Mouse (Mus musculus) ES-Bruce4 (cell line): ENCODE results near the gene Inpp5k. TPM values are rescaled to one million over a fixed set of nuclear protein-coding genes. Genes with fewer than 3 reads are reported as not detected.
"Not testable (repeated sequence)": the region's sequence is repeated elsewhere in the genome, so short reads cannot be mapped to it uniquely, and the experiment has no call there.

ENCODE experiments used
- H3K27ac ChIP-seq: 2 replicates; pipeline ENCODE4 v1.5.1; 2012; ENCODE audit warnings: low read length, inconsistent platforms; ENCODE audit not compliant: insufficient read depth
- H3K27me3 ChIP-seq: 2 replicates; pipeline ENCODE4 v1.6.1; 2012; ENCODE audit warnings: mild to moderate bottlenecking, low read length, inconsistent platforms; ENCODE audit not compliant: control insufficient read depth, poor library complexity, insufficient read depth, severe bottlenecking
- H3K36me3 ChIP-seq: 2 replicates; pipeline ENCODE4 v1.6.1; 2012; ENCODE audit warnings: inconsistent platforms, mild to moderate bottlenecking, low read length, moderate library complexity; ENCODE audit not compliant: control insufficient read depth, poor library complexity, insufficient read depth, severe bottlenecking
- H3K4me1 ChIP-seq: one replicate; pipeline ENCODE4 v1.8.1; 2011; ENCODE audit warnings: low read length; ENCODE audit not compliant: control insufficient read depth, insufficient read depth
- H3K4me3 ChIP-seq: 2 replicates; pipeline ENCODE4 v1.5.1; 2011; ENCODE audit warnings: low read depth, mild to moderate bottlenecking, low read length
- H3K9ac ChIP-seq: 2 replicates; pipeline ENCODE4 v1.6.1; 2012; ENCODE audit warnings: low read depth, mild to moderate bottlenecking, inconsistent platforms; ENCODE audit not compliant: poor library complexity, severe bottlenecking
- H3K9me3 ChIP-seq: replicated peaks from 2 replicates; pipeline ENCODE4 v1.6.1; 2012; ENCODE audit warnings: mild to moderate bottlenecking, low read length, inconsistent platforms; ENCODE audit not compliant: control insufficient read depth, poor library complexity, insufficient read depth, severe bottlenecking
- CTCF ChIP-seq: IDR thresholded peaks from one replicate; pipeline ENCODE4 v1.8.1; 2011; ENCODE audit warnings: low read depth, low read length
- EP300 ChIP-seq: IDR thresholded peaks from 2 replicates; pipeline ENCODE4 v1.6.1; 2011; ENCODE audit warnings: low read depth, low read length; ENCODE audit not compliant: insufficient read depth
- POLR2A ChIP-seq: IDR thresholded peaks from one replicate; pipeline ENCODE4 v1.8.1; 2011; ENCODE audit warnings: low read length; ENCODE audit not compliant: insufficient read depth
- polyA plus RNA-seq: library from polyadenylated mRNA; stranded (reverse); fragments of >200 nt; gene quantifications from 2 replicates; pipeline ENCODE4 v1.2.4, GENCODE M21; 2011; ENCODE audit warnings: low read depth; ENCODE audit not compliant: missing spikeins, insufficient read depth, insufficient read length

The Inpp5k gene
- polyA plus RNA-seq, 1 experiment: 22.6 TPM

- Histone ChIP-seq H3K4me3 (no peak overlapping the region), H3K9ac (no peak overlapping the region), H3K4me1 (no peaks in the 10 kb centered on the region), H3K27me3 (no peaks in the 10 kb centered on the region), H3K27ac (peak overlapping the region; percentile 62), H3K9me3 (no peaks in the 10 kb centered on the region), H3K36me3 (peaks cover 21% of the 10 kb centered on the region)
- TF ChIP-seq CTCF (no peak), POLR2A (no peak), EP300 (no peak)
Measured at GRCm38 (mm10) chr11:75687343-75687993, 56.7 kb downstream of the Inpp5k start.

- no peak overlapping the region for H3K4me3 ChIP-seq
- H3K9me3 ChIP-seq: no peaks in the 10 kb centered on the region
- TF ChIP-seq POLR2A: no peak
- TF ChIP-seq CTCF: no peak
- TF ChIP-seq EP300: no peak
- H3K4me1 ChIP-seq: no peaks in the 10 kb centered on the region
- H3K9ac ChIP-seq: no peak overlapping the region
- H3K27me3 ChIP-seq: no peaks in the 10 kb centered on the region
- peaks cover 20% of the 10 kb centered on the region for H3K36me3 ChIP-seq
- peak overlapping the region; percentile 62 for H3K27ac ChIP-seq
Measured at GRCm38 (mm10) chr11:75688132-75688531, 57.3 kb downstream of the Inpp5k start.

DNA sequence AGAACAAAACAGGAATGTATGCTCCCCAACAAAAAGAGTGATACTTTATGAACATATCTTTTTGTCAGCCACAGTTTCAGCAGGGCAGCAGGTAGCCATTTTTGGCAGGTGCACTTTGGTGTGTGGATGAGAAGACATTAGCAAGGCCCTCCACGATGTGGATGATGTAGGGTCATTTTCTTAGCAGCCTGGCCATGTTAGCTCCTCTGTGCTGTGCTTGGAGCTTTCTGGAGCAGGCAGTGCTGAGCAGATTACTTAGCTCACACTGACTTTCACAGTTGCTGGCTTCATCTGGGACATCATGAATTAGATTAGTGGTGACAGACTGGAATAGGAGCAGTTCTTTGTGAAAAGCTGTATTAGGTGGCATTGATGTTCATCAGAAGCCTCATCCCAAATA lies 59.2 kb downstream of the Inpp5k start:
- no peak for TF ChIP-seq CTCF
- no peak for TF ChIP-seq POLR2A
- TF ChIP-seq EP300: no peak
- H3K9me3 ChIP-seq: no peaks in the 10 kb centered on the region
- peaks cover 23% of the 10 kb centered on the region for H3K36me3 ChIP-seq
- H3K27me3 ChIP-seq: no peaks in the 10 kb centered on the region
- no peak overlapping the region for H3K9ac ChIP-seq
- no peak overlapping the region for H3K27ac ChIP-seq
- no peak overlapping the region for H3K4me3 ChIP-seq
- peaks cover 1% of the 10 kb centered on the region for H3K4me1 ChIP-seq

DNA sequence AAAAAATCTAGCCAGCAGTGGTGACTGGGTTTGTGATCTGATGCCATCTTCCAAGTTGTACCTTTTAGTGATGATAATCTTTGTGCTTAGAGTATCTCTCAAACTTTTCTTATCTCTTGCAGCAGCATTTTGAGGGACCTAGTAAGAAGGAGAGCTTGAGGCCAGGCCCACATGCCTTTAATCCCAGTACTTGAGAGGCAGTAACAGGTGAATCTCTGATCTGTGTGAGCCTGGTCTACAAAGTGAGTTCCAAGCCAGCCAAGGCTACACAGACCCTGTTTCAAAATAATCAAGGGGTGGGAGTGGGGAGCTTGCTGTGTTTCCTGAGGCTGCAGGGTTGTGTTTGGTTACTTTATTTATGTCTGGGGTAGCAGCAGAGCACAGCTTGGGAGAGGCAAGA lies 60.3 kb downstream of the Inpp5k start:
- H3K4me1 ChIP-seq: peaks cover 1% of the 10 kb centered on the region
- TF ChIP-seq CTCF (no peak), EP300 (no peak), POLR2A (no peak)
- no peaks in the 10 kb centered on the region for H3K27me3 ChIP-seq
- H3K4me3 ChIP-seq: no peak overlapping the region
- H3K27ac ChIP-seq: no peak overlapping the region
- peaks cover 24% of the 10 kb centered on the region for H3K36me3 ChIP-seq
- H3K9me3 ChIP-seq: no peaks in the 10 kb centered on the region
- no peak overlapping the region for H3K9ac ChIP-seq

- Histone ChIP-seq H3K9ac (no peak overlapping the region), H3K4me3 (no peak overlapping the region), H3K9me3 (no peaks in the 10 kb centered on the region), H3K36me3 (peaks cover 47% of the 10 kb centered on the region), H3K4me1 (peaks cover 1% of the 10 kb centered on the region), H3K27me3 (no peaks in the 10 kb centered on the region), H3K27ac (no peak overlapping the region)
- TF ChIP-seq POLR2A (no peak), CTCF (no peak), EP300 (no peak)
Measured at GRCm38 (mm10) chr11:75693570-75693969, 62.8 kb downstream of the Inpp5k start.

DNA sequence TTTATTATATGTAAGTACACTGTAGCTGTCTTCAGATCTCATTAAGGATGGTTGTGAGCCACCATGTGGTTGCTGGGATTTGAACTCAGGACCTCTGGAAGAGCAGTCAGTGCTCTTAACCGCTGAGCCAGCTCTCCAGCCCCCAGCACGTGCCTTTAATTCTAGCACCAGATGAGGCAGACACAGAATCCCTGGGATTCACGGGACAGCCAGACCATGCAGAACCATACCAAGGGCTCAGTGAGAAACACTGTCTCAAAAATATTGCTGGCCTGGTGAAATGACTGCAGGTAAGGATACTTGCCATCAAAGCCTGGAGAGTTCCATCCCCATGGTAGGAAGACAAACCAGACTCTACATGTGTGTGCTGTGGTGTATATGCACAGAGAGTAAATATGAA lies 66.7 kb downstream of the Inpp5k start:
- not testable (repeated sequence) for H3K9me3 ChIP-seq, H3K27ac ChIP-seq, H3K9ac ChIP-seq, H3K27me3 ChIP-seq, H3K4me3 ChIP-seq, H3K4me1 ChIP-seq
- peaks cover 61% of the 10 kb centered on the region for H3K36me3 ChIP-seq

Other genes starting within 250 kb of the Inpp5k start
- gene Serpinf1, start 208.3 kb upstream of the Inpp5k start, polyA plus RNA-seq: 4.9 and 6.0 TPM in 2 replicates
- gene Serpinf2, start 191.4 kb upstream of the Inpp5k start, polyA plus RNA-seq: not detected in 2 replicates
- 4.9 and 8.4 TPM in 2 replicates for gene Wdr81, start 176.3 kb upstream of the Inpp5k start, polyA plus RNA-seq
- 3.6 and 6.8 TPM in 2 replicates for gene Tlcd2, start 169.3 kb upstream of the Inpp5k start, polyA plus RNA-seq
- gene Prpf8, start 144.2 kb upstream of the Inpp5k start, polyA plus RNA-seq: 210 and 212 TPM in 2 replicates
- gene Rilp, start 120.9 kb upstream of the Inpp5k start, polyA plus RNA-seq: not detected in 2 replicates
- 0.76 and 1.0 TPM in 2 replicates for gene Scarf1, start 117.4 kb upstream of the Inpp5k start, polyA plus RNA-seq
- 11.3 and 17.5 TPM in 2 replicates for gene Slc43a2, start 99.3 kb upstream of the Inpp5k start, polyA plus RNA-seq
- 70.5 and 71.4 TPM in 2 replicates for gene Pitpna, start 42.9 kb upstream of the Inpp5k start, polyA plus RNA-seq
- 78.7 and 82.9 TPM in 2 replicates for gene Myo1c, start 19.5 kb downstream of the Inpp5k start, polyA plus RNA-seq
- gene Crk, start 48.3 kb downstream of the Inpp5k start, polyA plus RNA-seq: 86.0 and 91.5 TPM in 2 replicates
- 1,329 and 1,367 TPM in 2 replicates for gene Ywhae, start 101.9 kb downstream of the Inpp5k start, polyA plus RNA-seq
- 0.15 and 0.22 TPM in 2 replicates for gene Doc2b, start 165.1 kb downstream of the Inpp5k start, polyA plus RNA-seq